Mouse (Mus musculus): ENCODE measurements around the gene Cacul1. TPM values are rescaled to one million over a fixed set of nuclear protein-coding genes. Genes with fewer than 3 reads are reported as not detected.
"Not testable (repeated sequence)": the region's sequence is repeated elsewhere in the genome, so short reads cannot be mapped to it uniquely, and the experiment has no call there.

Cacul1 gene
- polyA plus RNA-seq (2014; fragmentation: Nextera tagmentation; extraction: Ambion mirVana): 23.6 and 24.0 TPM in 2 replicates

DNA sequence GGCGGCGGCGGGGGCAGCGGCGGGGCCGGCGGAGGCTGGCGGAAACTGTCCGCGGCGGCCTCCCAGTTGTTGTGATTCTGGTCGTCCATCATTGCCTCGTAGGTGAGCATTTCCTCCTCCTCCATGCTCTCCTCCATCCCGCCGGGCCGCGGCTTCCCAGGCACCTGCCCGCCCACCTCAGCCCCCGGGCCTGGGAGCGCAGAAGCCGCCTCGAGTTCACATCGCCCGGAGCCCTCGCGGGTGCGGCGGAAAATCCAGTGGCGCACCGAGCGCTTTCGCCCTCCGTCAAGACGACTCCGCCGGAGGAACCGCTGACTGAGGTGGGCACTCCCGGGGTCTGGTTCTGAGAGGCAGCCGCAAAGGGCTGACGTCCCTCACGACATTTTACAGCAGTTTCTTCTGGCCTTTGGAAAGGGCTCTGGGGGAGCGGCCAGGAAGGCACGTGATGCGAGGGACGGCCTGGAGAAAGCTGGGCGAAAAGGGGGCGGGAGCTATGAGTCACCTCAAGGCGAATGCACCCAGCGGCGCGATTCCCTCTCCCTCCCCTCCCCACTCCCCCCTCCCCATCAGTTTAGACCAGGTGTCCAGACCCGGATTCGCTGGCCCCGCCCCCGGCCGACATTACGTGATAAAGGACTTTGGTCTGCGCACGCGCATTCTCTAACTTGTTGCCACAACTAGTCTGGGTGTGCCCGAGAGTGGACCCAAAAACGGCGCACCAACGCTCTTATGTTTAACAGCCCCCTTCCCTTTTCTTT, at the start of gene Cacul1:
TSS of gene Cacul1 (minus strand) at position 444 of the 758 bp plus-strand sequence.
- Histone ChIP-seq H3K27me3 (replicated peaks; ENCODE audit: control insufficient read depth, insufficient read depth, low read length) (no peaks in the 10 kb centered on the region), H3K4me2 (ENCODE audit: low read depth, low read length) (peak within 1 kb of the TSS; percentile 77), H3K4me3 (ENCODE audit: low read depth, low read length) (peak within 1 kb of the TSS; percentile 89), H3K36me3 (ENCODE audit: control insufficient read depth, insufficient read depth, low read length) (no peaks in the 10 kb centered on the region), H3K9ac (ENCODE audit: low read depth, low read length) (peak within 1 kb of the TSS; percentile 89), H3K27ac (replicated peaks; ENCODE audit: low read depth, low read length) (peak within 1 kb of the TSS; percentile 89), H3K9me3 (ENCODE audit: control insufficient read depth, low read length) (no peaks in the 10 kb centered on the region), H3K4me1 (ENCODE audit: control insufficient read depth, insufficient read depth, low read length) (peaks cover 13% of the 10 kb centered on the region)
- peak; percentile 99 for DNase-seq (ENCODE audit: low spot score)
- under 1% methylated on average over 39 of the region's 64 CpGs for WGBS
- ATAC-seq (ENCODE audit: low read depth): peak; percentile 97

DNA sequence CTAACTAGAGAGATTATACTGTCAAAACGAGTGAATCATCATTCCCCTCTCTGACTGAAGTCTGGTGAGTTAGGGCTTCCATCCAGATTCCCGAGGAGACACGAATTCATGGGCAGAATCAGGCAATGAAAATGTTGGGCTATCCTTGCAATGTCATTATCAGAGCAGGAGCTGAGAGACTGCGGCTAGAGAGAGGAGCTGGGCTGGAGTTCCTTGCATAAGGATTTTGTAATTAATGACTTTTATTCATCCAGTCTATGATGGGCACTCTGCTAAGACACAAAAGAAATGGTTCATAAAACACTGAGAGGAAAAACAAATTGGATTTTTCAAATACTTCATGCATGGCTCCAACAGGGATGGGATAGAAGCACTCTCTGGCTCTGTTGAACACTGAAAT, 38.6 kb upstream of the Cacul1 start:
- Histone ChIP-seq H3K36me3 (ENCODE audit: control insufficient read depth, insufficient read depth, low read length) (no peaks in the 10 kb centered on the region), H3K4me3 (ENCODE audit: low read depth, low read length) (no peak overlapping the region), H3K9ac (ENCODE audit: low read depth, low read length) (no peak overlapping the region), H3K27ac (replicated peaks; ENCODE audit: low read depth, low read length) (no peak overlapping the region), H3K4me2 (ENCODE audit: low read depth, low read length) (no peak overlapping the region), H3K4me1 (ENCODE audit: control insufficient read depth, insufficient read depth, low read length) (no peaks in the 10 kb centered on the region), H3K27me3 (replicated peaks; ENCODE audit: control insufficient read depth, insufficient read depth, low read length) (no peaks in the 10 kb centered on the region), H3K9me3 (ENCODE audit: control insufficient read depth, low read length) (no peaks in the 10 kb centered on the region)
- 71% methylated on average over 4 of the region's 4 CpGs for WGBS
- DNase-seq (ENCODE audit: low spot score) (no peak), ATAC-seq (ENCODE audit: low read depth) (no peak)

DNA sequence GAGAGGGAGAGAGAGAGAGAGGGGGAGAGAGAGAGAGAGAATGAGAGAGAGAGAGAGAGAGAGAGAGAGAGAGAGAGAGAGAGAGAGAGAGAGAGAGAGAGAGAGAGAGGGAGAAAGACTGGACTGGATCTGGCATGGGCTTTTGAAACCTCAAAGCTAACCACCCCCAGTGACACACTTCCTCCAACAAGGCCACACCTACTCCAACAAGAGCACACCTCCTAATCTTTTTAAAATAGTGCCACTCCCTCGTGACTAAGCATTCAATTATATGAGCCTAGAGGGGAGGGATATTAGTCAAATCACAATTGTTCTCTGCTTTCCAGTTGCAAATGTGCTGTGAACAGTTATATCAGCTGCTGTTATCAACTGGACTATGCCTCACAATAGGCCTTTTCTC, 36.2 kb upstream of the Cacul1 start:
- no peaks in the 10 kb centered on the region for H3K36me3 ChIP-seq (ENCODE audit: control insufficient read depth, insufficient read depth, low read length)
- H3K4me2 ChIP-seq (ENCODE audit: low read depth, low read length): no peak overlapping the region
- no peaks in the 10 kb centered on the region for H3K9me3 ChIP-seq (ENCODE audit: control insufficient read depth, low read length)
- H3K27ac ChIP-seq (replicated peaks; ENCODE audit: low read depth, low read length): no peak overlapping the region
- 32% methylated on average over 1 of the region's 1 CpGs for WGBS
- no peak overlapping the region for H3K4me3 ChIP-seq (ENCODE audit: low read depth, low read length)
- H3K4me1 ChIP-seq (ENCODE audit: control insufficient read depth, insufficient read depth, low read length): no peaks in the 10 kb centered on the region
- H3K27me3 ChIP-seq (replicated peaks; ENCODE audit: control insufficient read depth, insufficient read depth, low read length): no peaks in the 10 kb centered on the region
- no peak overlapping the region for H3K9ac ChIP-seq (ENCODE audit: low read depth, low read length)
- ATAC-seq (ENCODE audit: low read depth): no peak
- DNase-seq (ENCODE audit: low spot score): no peak

DNA sequence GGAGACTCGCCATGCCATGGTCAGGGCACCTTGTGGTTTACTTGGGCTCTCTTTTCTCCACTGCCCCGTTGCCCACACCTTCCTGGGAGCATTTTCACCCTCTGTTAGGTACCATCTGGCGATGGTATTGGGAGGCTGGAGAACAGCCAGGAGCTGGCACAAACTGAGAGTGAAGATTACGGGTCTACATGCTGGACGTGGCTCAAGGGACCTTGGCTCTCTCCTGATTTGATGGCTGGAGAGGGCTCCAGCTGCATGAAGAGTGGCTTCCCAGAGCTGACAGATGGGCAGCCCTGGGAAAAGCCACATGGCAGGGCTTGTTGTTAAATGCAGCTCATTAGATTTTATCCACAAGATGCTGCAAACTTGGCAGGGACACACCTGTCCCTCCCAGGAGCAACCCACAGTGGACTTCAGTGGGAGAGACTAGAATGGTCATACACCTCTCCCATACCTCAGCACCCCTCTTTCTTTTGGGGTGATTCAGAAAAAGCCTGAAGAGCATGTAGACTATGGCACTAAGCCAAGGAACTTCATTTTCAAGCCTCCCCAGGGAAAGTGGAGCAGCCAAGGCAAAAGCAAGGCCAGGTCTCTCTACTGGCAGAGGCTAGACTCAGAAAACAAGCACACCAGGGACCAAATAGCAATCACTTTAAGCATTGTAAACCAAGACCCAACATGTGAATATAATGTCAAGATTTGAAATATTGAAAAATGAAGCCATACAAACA, 34.8 kb upstream of the Cacul1 start:
- Histone ChIP-seq H3K4me1 (ENCODE audit: control insufficient read depth, insufficient read depth, low read length) (no peaks in the 10 kb centered on the region), H3K9me3 (ENCODE audit: control insufficient read depth, low read length) (no peaks in the 10 kb centered on the region), H3K27me3 (replicated peaks; ENCODE audit: control insufficient read depth, insufficient read depth, low read length) (no peaks in the 10 kb centered on the region), H3K4me3 (ENCODE audit: low read depth, low read length) (no peak overlapping the region), H3K27ac (replicated peaks; ENCODE audit: low read depth, low read length) (no peak overlapping the region), H3K4me2 (ENCODE audit: low read depth, low read length) (no peak overlapping the region), H3K36me3 (ENCODE audit: control insufficient read depth, insufficient read depth, low read length) (no peaks in the 10 kb centered on the region), H3K9ac (ENCODE audit: low read depth, low read length) (no peak overlapping the region)
- DNase-seq (ENCODE audit: low spot score) (peak; percentile 32), ATAC-seq (ENCODE audit: low read depth) (0 out of 2 replicates have a peak, but pooled peaks have one; percentile 55)
- 78% methylated on average over 5 of the region's 5 CpGs for WGBS

DNA sequence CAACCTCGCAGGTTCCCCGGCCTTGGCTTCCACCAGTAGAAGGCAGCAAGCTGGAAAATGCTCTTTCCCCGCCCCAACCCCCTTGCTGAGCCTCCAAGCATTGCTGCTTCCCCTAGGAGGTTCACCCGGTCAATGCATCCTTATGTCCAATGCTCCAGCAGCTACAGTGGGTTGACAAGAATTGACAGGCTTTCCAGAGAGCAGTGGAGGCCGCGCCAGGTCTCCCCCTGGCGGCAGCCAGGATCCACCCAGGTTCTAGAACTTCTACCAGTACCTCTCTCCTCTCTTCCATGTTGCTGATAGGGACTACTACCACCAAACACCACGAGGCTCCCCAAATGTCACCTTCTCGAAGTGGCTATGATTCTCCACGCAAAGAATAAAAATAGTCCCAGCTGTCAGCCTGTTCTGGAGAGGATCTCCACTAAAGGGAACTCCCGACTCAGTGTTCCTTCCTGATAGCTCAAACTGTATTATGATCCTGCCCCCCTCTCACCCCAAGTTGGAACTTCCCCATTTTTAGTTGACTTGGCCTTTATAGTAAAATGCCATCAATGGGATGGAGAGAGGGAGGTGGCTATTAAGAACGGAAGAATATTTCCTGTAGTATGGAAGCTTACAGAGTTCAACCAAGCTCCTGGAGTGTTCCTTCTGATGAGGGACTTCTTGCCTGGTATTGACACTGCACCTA, 30.8 kb upstream of the Cacul1 start:
- no peaks in the 10 kb centered on the region for H3K36me3 ChIP-seq (ENCODE audit: control insufficient read depth, insufficient read depth, low read length)
- H3K4me3 ChIP-seq (ENCODE audit: low read depth, low read length): no peak overlapping the region
- H3K4me1 ChIP-seq (ENCODE audit: control insufficient read depth, insufficient read depth, low read length): no peaks in the 10 kb centered on the region
- no peak overlapping the region for H3K27ac ChIP-seq (replicated peaks; ENCODE audit: low read depth, low read length)
- no peak overlapping the region for H3K9ac ChIP-seq (ENCODE audit: low read depth, low read length)
- ATAC-seq (ENCODE audit: low read depth) (no peak), DNase-seq (ENCODE audit: low spot score) (peak; percentile 14)
- H3K9me3 ChIP-seq (ENCODE audit: control insufficient read depth, low read length): no peaks in the 10 kb centered on the region
- H3K27me3 ChIP-seq (replicated peaks; ENCODE audit: control insufficient read depth, insufficient read depth, low read length): no peaks in the 10 kb centered on the region
- 44% methylated on average over 12 of the region's 12 CpGs for WGBS
- no peak overlapping the region for H3K4me2 ChIP-seq (ENCODE audit: low read depth, low read length)

DNA sequence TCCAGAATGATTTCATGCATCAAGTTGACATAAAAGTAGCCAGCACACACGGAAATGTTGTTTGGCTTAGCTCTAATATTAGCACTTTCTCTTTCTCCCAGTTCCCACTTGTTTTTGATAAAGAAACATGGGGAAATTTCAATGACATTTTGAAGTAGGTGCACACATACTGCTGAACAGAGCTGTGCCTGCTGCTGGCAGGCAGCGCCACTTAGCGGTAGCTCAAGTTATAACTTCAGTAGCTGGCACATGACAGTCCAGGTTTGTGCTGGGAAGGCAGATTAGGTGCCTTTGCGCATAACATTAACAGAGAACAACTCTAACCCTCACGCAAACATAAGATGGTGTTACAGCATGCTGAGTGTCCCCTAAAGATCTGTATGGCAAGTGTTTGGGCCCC, 27.9 kb upstream of the Cacul1 start:
- H3K36me3 ChIP-seq (ENCODE audit: control insufficient read depth, insufficient read depth, low read length): no peaks in the 10 kb centered on the region
- H3K9me3 ChIP-seq (ENCODE audit: control insufficient read depth, low read length): no peaks in the 10 kb centered on the region
- H3K4me3 ChIP-seq (ENCODE audit: low read depth, low read length): no peak overlapping the region
- H3K4me1 ChIP-seq (ENCODE audit: control insufficient read depth, insufficient read depth, low read length): no peaks in the 10 kb centered on the region
- WGBS: 30% methylated on average over 5 of the region's 5 CpGs
- no peaks in the 10 kb centered on the region for H3K27me3 ChIP-seq (replicated peaks; ENCODE audit: control insufficient read depth, insufficient read depth, low read length)
- no peak overlapping the region for H3K4me2 ChIP-seq (ENCODE audit: low read depth, low read length)
- ATAC-seq (ENCODE audit: low read depth) (no peak), DNase-seq (ENCODE audit: low spot score) (no peak)
- H3K9ac ChIP-seq (ENCODE audit: low read depth, low read length): no peak overlapping the region
- no peak overlapping the region for H3K27ac ChIP-seq (replicated peaks; ENCODE audit: low read depth, low read length)

DNA sequence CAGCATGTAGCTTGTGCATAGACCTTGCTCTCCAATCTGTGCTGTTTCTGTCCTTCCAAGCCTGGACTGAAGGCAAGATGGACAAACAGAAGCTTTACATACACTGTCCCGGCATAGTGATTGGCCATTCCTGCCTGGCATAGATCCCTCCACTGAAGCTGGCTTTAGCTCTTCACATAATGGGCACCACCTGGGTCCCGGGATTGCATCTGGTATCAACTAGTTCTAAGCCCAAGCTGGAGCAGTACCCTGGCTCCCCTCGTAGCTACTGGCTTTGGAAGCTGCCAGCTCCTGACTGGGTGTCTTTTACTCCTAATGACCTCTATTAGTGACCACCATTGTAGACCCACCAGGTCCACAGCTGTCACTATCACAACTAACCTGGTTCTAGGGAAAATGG, 22.8 kb upstream of the Cacul1 start:
- WGBS: 82% methylated on average over 3 of the region's 3 CpGs
- no peaks in the 10 kb centered on the region for H3K9me3 ChIP-seq (ENCODE audit: control insufficient read depth, low read length)
- H3K4me3 ChIP-seq (ENCODE audit: low read depth, low read length): no peak overlapping the region
- DNase-seq (ENCODE audit: low spot score) (no peak), ATAC-seq (ENCODE audit: low read depth) (no peak)
- H3K36me3 ChIP-seq (ENCODE audit: control insufficient read depth, insufficient read depth, low read length): no peaks in the 10 kb centered on the region
- H3K27ac ChIP-seq (replicated peaks; ENCODE audit: low read depth, low read length): no peak overlapping the region
- H3K4me2 ChIP-seq (ENCODE audit: low read depth, low read length): no peak overlapping the region
- no peaks in the 10 kb centered on the region for H3K27me3 ChIP-seq (replicated peaks; ENCODE audit: control insufficient read depth, insufficient read depth, low read length)
- no peak overlapping the region for H3K9ac ChIP-seq (ENCODE audit: low read depth, low read length)
- no peaks in the 10 kb centered on the region for H3K4me1 ChIP-seq (ENCODE audit: control insufficient read depth, insufficient read depth, low read length)

DNA sequence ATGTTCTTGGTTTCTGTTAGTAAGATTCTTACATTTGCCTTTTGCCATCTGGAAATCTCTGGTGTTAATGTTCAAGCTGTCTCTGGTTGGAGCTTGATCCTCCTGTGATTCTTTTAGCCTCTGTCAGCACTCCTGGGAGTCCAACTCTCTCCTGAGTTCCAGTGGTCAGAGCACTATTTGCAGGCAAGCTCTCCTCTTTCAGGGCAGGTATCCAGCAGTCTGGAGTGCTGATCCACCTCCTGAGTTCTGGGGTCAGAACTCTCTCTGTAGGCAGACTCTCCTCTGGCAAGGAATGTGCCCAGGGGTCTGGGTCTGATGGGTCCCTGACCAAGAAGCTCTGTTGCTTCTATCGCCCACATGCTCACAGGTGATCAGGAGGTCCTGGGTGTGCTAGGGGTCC, 21.2 kb upstream of the Cacul1 start:
- not testable (repeated sequence) for H3K4me2 ChIP-seq (ENCODE audit: low read depth, low read length); H3K36me3 ChIP-seq (ENCODE audit: control insufficient read depth, insufficient read depth, low read length); H3K27ac ChIP-seq (replicated peaks; ENCODE audit: low read depth, low read length); ATAC-seq (ENCODE audit: low read depth); DNase-seq (ENCODE audit: low spot score); H3K27me3 ChIP-seq (replicated peaks; ENCODE audit: control insufficient read depth, insufficient read depth, low read length); H3K9me3 ChIP-seq (ENCODE audit: control insufficient read depth, low read length); H3K9ac ChIP-seq (ENCODE audit: low read depth, low read length); H3K4me1 ChIP-seq (ENCODE audit: control insufficient read depth, insufficient read depth, low read length); H3K4me3 ChIP-seq (ENCODE audit: low read depth, low read length)
- WGBS: 85% methylated on average over 1 of the region's 1 CpGs

All from embryonic facial prominence, embryonic 14.5 days (tissue).